Mouse (Mus musculus) brain, embryonic 14.5 days (tissue): ENCODE data around the gene Fads6.

Experiments
- CTCF ChIP-seq: fragments of 200-500 bp; IDR thresholded peaks from 2 replicates; pipeline ENCODE4 v1.5.1; 2012; ENCODE audit warnings: inconsistent platforms, mild to moderate bottlenecking, moderate library complexity, borderline replicate concordance; ENCODE audit not compliant: insufficient read depth, insufficient read length; ENCODE audit errors: extremely low read depth
- POLR2A ChIP-seq: fragments of 200-500 bp; IDR thresholded peaks from 2 replicates; pipeline ENCODE4 v1.6.1; 2012; ENCODE audit warnings: mild to moderate bottlenecking, inconsistent platforms, borderline replicate concordance; ENCODE audit not compliant: poor library complexity, insufficient read depth, insufficient read length, severe bottlenecking; ENCODE audit errors: extremely low read depth

- TF ChIP-seq POLR2A (no peak), CTCF (no peak)
These were observed 43.8 kb upstream of the Fads6 start for GRCm38 (mm10) chr11:115341246-115341645.
